Mouse (Mus musculus): Measurements from ENCODE around the gene Snu13.

GRCm38 (mm10) chr15:82032386-82032785, 15.0 kb downstream of the Snu13 start:
- no peak for TF ChIP-seq ZNF384 (IDR thresholded peaks at IDR 0.05; ENCODE audit: low read depth, low read length)
- TF ChIP-seq HCFC1 (IDR thresholded peaks at IDR 0.05; ENCODE audit: borderline replicate concordance, insufficient read depth, low read length): no peak
- TF ChIP-seq ZC3H11A (IDR thresholded peaks at IDR 0.05; ENCODE audit: borderline replicate concordance, low read depth, low read length): no peak
- no peak for TF ChIP-seq MAFK (IDR thresholded peaks at IDR 0.05; ENCODE audit: insufficient read depth, low read depth, low read length)
- TF ChIP-seq CHD2 (IDR thresholded peaks at IDR 0.05; ENCODE audit: low read depth, low read length): no peak

Measured in ES-E14 (cell line).